Mouse (Mus musculus) lung, embryonic 14.5 days (tissue): Measurements from ENCODE around the gene 5730596B20Rik. TPM values are rescaled to one million over a fixed set of nuclear protein-coding genes. Genes with fewer than 3 reads are reported as not detected.
A peak's percentile ranks its signal among the peaks of the same experiment; 100 is the strongest.

Experiments
- ATAC-seq: fragments of 200-750 bp; cut with Nextera tagmentation; 2 replicates; pipeline ENCODE4 v1.8.0; 2017; ENCODE audit warnings: mild to moderate bottlenecking, moderate TSS enrichment, moderate library complexity; ENCODE audit not compliant: insufficient read depth
- DNase-seq: peaks from one replicate; pipeline ENCODE4 v3.0.0-alpha.2; 2015
- H3K27ac ChIP-seq: fragments of 300-500 bp; sonication (generic); 2 replicates; pipeline ENCODE4 v1.5.1; 2014; ENCODE audit warnings: low read depth, mild to moderate bottlenecking, moderate library complexity
- H3K27me3 ChIP-seq: fragments of 300-500 bp; sonication (generic); 2 replicates; pipeline ENCODE4 v1.6.1; 2014; ENCODE audit warnings: low read length, control low read depth; ENCODE audit not compliant: insufficient read depth
- H3K36me3 ChIP-seq: fragments of 300-500 bp; sonication (generic); 2 replicates; pipeline ENCODE4 v1.6.1; 2014; ENCODE audit warnings: control low read depth; ENCODE audit not compliant: insufficient read depth
- H3K4me1 ChIP-seq: fragments of 300-500 bp; sonication (generic); 2 replicates; pipeline ENCODE4 v1.6.1; 2014; ENCODE audit warnings: antibody characterized with exemption, control low read depth; ENCODE audit not compliant: insufficient read depth
- H3K4me2 ChIP-seq: fragments of 300-500 bp; sonication (generic); 2 replicates; pipeline ENCODE4 v1.6.1; 2014; ENCODE audit warnings: mild to moderate bottlenecking
- H3K4me3 ChIP-seq: fragments of 300-500 bp; sonication (generic); 2 replicates; pipeline ENCODE4 v1.5.1; 2014; ENCODE audit warnings: low read depth, low read length
- H3K9ac ChIP-seq: fragments of 300-500 bp; sonication (generic); 2 replicates; pipeline ENCODE4 v1.6.1; 2014
- H3K9me3 ChIP-seq: fragments of 300-500 bp; sonication (generic); 2 replicates; pipeline ENCODE4 v1.6.1; 2016; ENCODE audit warnings: low read depth, low read length, control low read depth
- CTCF ChIP-seq: IDR thresholded peaks from 2 replicates; pipeline ENCODE4 v1.5.1; 2016; ENCODE audit warnings: antibody characterized with exemption, low read depth
- WGBS: fragments of 180-500 bp; shearing (Covaris S2); extraction: QIAGEN DNeasy Blood & Tissue Kit; methylation state at CpG from one replicate; pipeline ENCODE4 v1.1.7; 2014; 5-methylcytosine and 5-hydroxymethylcytosine counted together
- polyA plus RNA-seq: library from polyadenylated mRNA; unstranded; fragments of >200 nt; fragmentation: Nextera tagmentation; extraction: Ambion mirVana; gene quantifications from 2 replicates; pipeline ENCODE4 v1.2.1, GENCODE M21; 2014

The 5730596B20Rik gene
- polyA plus RNA-seq, 1 experiment from 2014 or later, result 2.6 TPM

- Histone ChIP-seq H3K4me3 (peak overlapping the region; percentile 47), H3K4me1 (no peaks in the 10 kb centered on the region), H3K9me3 (no peaks in the 10 kb centered on the region), H3K27me3 (peaks cover 99% of the 10 kb centered on the region), H3K27ac (no peak overlapping the region), H3K4me2 (peak overlapping the region; percentile 81), H3K36me3 (no peaks in the 10 kb centered on the region), H3K9ac (no peak overlapping the region)
- ATAC-seq (no peak), DNase-seq (peak; percentile 58)
- 10% methylated on average over 23 of the region's 23 CpGs for WGBS
- no peak for TF ChIP-seq CTCF
These were observed 40.8 kb downstream of the 5730596B20Rik start for GRCm38 (mm10) chr6:52217895-52218642.

GRCm38 (mm10) chr6:52218643-52219215 lies 41.4 kb downstream of the 5730596B20Rik start:
- DNase-seq (peak; percentile 20), ATAC-seq (no peak)
- H3K4me3 ChIP-seq, result no peak overlapping the region
- 22% methylated on average over 14 of the region's 14 CpGs for WGBS
- TF ChIP-seq CTCF, result no peak
- H3K27ac ChIP-seq, result no peak overlapping the region
- H3K36me3 ChIP-seq, result no peaks in the 10 kb centered on the region
- H3K27me3 ChIP-seq, result peaks cover 99% of the 10 kb centered on the region
- H3K9me3 ChIP-seq, result no peaks in the 10 kb centered on the region
- no peak overlapping the region for H3K4me2 ChIP-seq
- H3K9ac ChIP-seq, result no peak overlapping the region
- no peaks in the 10 kb centered on the region for H3K4me1 ChIP-seq

- Histone ChIP-seq H3K9me3 (no peaks in the 10 kb centered on the region), H3K4me2 (no peak overlapping the region), H3K4me1 (no peaks in the 10 kb centered on the region), H3K9ac (no peak overlapping the region), H3K27ac (no peak overlapping the region), H3K36me3 (no peaks in the 10 kb centered on the region), H3K27me3 (peaks cover 99% of the 10 kb centered on the region), H3K4me3 (no peak overlapping the region)
- no peak for TF ChIP-seq CTCF
- no peak for ATAC-seq
- 52% methylated on average over 9 of the region's 9 CpGs for WGBS
- DNase-seq, result no peak
These were observed 42.1 kb downstream of the 5730596B20Rik start for GRCm38 (mm10) chr6:52219234-52219942.

GRCm38 (mm10) chr6:52220003-52220864 lies 42.9 kb downstream of the 5730596B20Rik start:
- no peak for TF ChIP-seq CTCF
- peaks cover 99% of the 10 kb centered on the region for H3K27me3 ChIP-seq
- H3K9ac ChIP-seq, result no peak overlapping the region
- no peak overlapping the region for H3K27ac ChIP-seq
- H3K36me3 ChIP-seq, result no peaks in the 10 kb centered on the region
- DNase-seq, result no peak
- no peak for ATAC-seq
- no peaks in the 10 kb centered on the region for H3K9me3 ChIP-seq
- H3K4me3 ChIP-seq, result peak overlapping the region; percentile 58; the same call in 1 of the 2 replicates
- no peaks in the 10 kb centered on the region for H3K4me1 ChIP-seq
- WGBS, result 43% methylated on average over 32 of the region's 32 CpGs
- peak overlapping the region; percentile 94 for H3K4me2 ChIP-seq

- Histone ChIP-seq H3K4me2 (peak overlapping the region; percentile 94), H3K9ac (peak overlapping the region; percentile 67), H3K27ac (no peak overlapping the region), H3K36me3 (no peaks in the 10 kb centered on the region), H3K4me1 (no peaks in the 10 kb centered on the region), H3K27me3 (peaks cover 99% of the 10 kb centered on the region), H3K9me3 (no peaks in the 10 kb centered on the region), H3K4me3 (peak overlapping the region; percentile 58)
- WGBS, result 25% methylated on average over 12 of the region's 12 CpGs
- no peak for ATAC-seq
- no peak for TF ChIP-seq CTCF
- peak; percentile 48 for DNase-seq
These were observed 43.6 kb downstream of the 5730596B20Rik start for GRCm38 (mm10) chr6:52220865-52221310.

GRCm38 (mm10) chr6:52221337-52221992 lies 44.2 kb downstream of the 5730596B20Rik start, which contains the start of gene Hoxa7:
TSS of gene Hoxa7 (minus strand) at chr6:52221854.
- H3K4me1 ChIP-seq, result no peaks in the 10 kb centered on the region
- DNase-seq (peak; percentile 97), ATAC-seq (peak; percentile 51)
- no peaks in the 10 kb centered on the region for H3K36me3 ChIP-seq
- 2% methylated on average over 46 of the region's 46 CpGs for WGBS
- H3K9me3 ChIP-seq, result no peaks in the 10 kb centered on the region
- H3K4me2 ChIP-seq, result peak within 1 kb of the TSS; percentile 94
- H3K4me3 ChIP-seq, result peak within 1 kb of the TSS; percentile 58
- H3K9ac ChIP-seq, result peak within 1 kb of the TSS; percentile 67
- H3K27ac ChIP-seq, result no peak within 1 kb of the TSS
- peaks cover 99% of the 10 kb centered on the region for H3K27me3 ChIP-seq
- peak; percentile 99 for TF ChIP-seq CTCF
